Mouse (Mus musculus) thymus, postnatal 10 days (tissue): Measurements from ENCODE around the gene Ythdf1.

ENCODE experiments used
- DNase-seq, 2 experiments: peaks; one replicate each; pipeline ENCODE4 v3.0.0; 2021; ENCODE audit warnings: low spot score in 2 of 2

Ythdf1 gene

GRCm38 (mm10) chr2:180879365-180880067 lies 41.2 kb downstream of the Ythdf1 start:
- no peak for DNase-seq

DNA sequence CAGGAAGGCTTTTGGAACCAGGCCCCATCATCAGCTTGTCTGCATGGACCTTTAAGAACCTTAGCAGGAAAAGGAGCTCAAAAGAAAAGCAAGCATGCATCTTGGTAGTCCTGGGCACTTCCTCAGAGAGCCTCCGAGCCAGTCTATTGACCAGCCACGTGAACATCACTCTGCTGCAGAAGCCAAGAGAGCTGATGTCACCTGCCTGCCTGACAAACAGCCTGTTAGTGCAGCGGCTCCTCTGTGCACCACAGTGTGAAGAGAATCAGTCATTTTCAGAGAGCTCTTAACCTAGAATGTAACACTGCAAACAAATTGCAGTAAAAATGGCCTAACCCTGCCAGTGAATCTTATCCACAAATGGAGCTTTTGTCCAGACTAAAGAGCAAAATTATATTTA lies 50.7 kb downstream of the Ythdf1 start:
- DNase-seq = no peak

- DNase-seq = no peak
Observed at GRCm38 (mm10) chr2:180861561-180861960, 59.2 kb downstream of the Ythdf1 start.

- no peak for DNase-seq
Observed at GRCm38 (mm10) chr2:180857121-180857520, 63.6 kb downstream of the Ythdf1 start.

DNA sequence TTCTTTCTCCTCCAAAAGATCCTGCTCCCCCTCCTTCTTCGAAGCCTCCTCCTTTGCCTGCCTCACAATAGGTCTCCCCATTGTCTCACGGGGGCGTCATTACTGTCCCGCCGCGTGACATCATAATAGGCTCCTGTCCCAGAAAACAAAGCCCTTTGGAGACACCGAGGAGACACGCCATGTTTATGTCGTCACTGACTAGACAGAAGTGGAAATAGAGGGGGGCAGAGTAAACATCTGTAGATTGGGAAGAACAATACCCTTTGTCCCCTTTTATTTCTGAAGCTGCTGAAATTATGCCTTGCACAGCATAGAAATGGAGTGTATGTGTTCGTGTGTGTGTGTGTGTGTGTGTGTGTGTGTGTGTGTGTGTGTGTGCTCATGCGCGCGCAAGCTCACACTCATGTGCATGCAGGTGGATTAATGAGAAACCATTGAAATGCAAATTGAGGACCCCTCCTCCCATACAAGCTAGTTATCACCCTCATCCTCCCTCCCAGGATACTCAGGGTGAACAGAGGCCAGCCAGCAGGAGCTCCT lies 65.7 kb downstream of the Ythdf1 start:
- no peak for DNase-seq
